20 mouse cellular contexts compared by ENCODE assay signal in the genomic region with DNA sequence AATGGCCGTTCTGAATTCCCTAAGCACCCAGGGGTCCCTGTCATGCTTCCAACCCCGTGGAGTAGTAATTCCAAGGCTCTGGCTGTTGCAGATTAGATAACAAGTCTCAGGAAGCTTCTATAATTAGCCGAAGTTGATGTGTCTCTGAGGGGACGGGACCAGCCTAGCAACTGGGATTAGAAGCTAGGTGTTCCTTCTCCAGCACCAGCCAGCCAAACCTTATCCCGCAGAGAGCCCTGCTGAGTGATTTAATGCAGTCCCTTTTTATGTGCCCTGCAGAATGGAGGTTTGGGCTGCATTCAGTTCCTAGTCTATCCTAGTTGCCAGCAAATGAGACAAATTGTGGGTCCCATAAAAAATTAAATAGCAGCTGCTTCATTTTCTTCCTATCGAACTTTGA. TPM values are rescaled to one million over a fixed set of nuclear protein-coding genes. Genes with fewer than 3 reads are reported as not detected.
DNase-seq lines count a peak whose midpoint lies in the region; ATAC-seq lines count a peak whose summit lies in the region.
"Had no signal": no experiment of that assay in that cellular context is flagged by ENCODE, and none has a peak within 500 bp of the region (broad histone marks: within the 10 kb centered on the region; RNA-seq: fewer than 3 reads in every experiment).

No protein-coding gene starts in this region.

- 18% methylated on average over 6 of the region's 6 CpGs for WGBS in forebrain, embryonic 13.5 days
- WGBS in forebrain, embryonic 12.5 days, result 22% methylated on average over 6 of the region's 6 CpGs
- WGBS in heart, embryonic 16.5 days, result 14% methylated on average over 6 of the region's 6 CpGs
- WGBS in hindbrain, embryonic 13.5 days, result 22% methylated on average over 6 of the region's 6 CpGs
- WGBS in midbrain, embryonic 16.5 days, result 14% methylated on average over 6 of the region's 6 CpGs

- H3K36me3 ChIP-seq in forebrain, embryonic 13.5 days (ENCODE audit: poor library complexity, severe bottlenecking), result no peaks in the 10 kb centered on the region
- H3K36me3 ChIP-seq in forebrain, embryonic 12.5 days (replicated peaks), result no peaks in the 10 kb centered on the region
- no peaks in the 10 kb centered on the region for H3K36me3 ChIP-seq in heart, embryonic 16.5 days (ENCODE audit: control insufficient read depth, insufficient read depth)
- no peaks in the 10 kb centered on the region for H3K36me3 ChIP-seq in hindbrain, embryonic 13.5 days
- H3K36me3 ChIP-seq in midbrain, embryonic 16.5 days (ENCODE audit: control insufficient read depth, insufficient read depth, low read length), result no peaks in the 10 kb centered on the region
- H3K36me3 ChIP-seq: embryonic facial prominence, embryonic 15.5 days; forebrain, embryonic 10.5 days; neural tube, embryonic 12.5 days had no signal

- intact Hi-C loops in left cerebral cortex, postnatal 10 days (cut with DNase I), result no loop called here

- no peak overlapping the region for H3K4me2 ChIP-seq in forebrain, embryonic 13.5 days
- H3K4me2 ChIP-seq in forebrain, embryonic 12.5 days, result no peak overlapping the region
- 0 out of 2 replicates have a peak overlapping the region, but pooled peaks have one; percentile 20 for H3K4me2 ChIP-seq in heart, embryonic 16.5 days (ENCODE audit: low read depth, low read length)
- no peak overlapping the region for H3K4me2 ChIP-seq in hindbrain, embryonic 13.5 days
- no peak overlapping the region for H3K4me2 ChIP-seq in midbrain, embryonic 16.5 days (ENCODE audit: low read length)
- H3K4me2 ChIP-seq: embryonic facial prominence, embryonic 15.5 days; neural tube, embryonic 12.5 days had no signal

- H3K27ac ChIP-seq in forebrain, embryonic 13.5 days, result peak overlapping the region; percentile 36; the same call in 1 of the 2 replicates
- no peak overlapping the region for H3K27ac ChIP-seq in forebrain, embryonic 12.5 days
- H3K27ac ChIP-seq in heart, embryonic 16.5 days (ENCODE audit: low read length), result no peak overlapping the region
- peak overlapping the region; percentile 71 for H3K27ac ChIP-seq in hindbrain, embryonic 13.5 days
- H3K27ac ChIP-seq in midbrain, embryonic 16.5 days (ENCODE audit: low read length), result peak overlapping the region; percentile 19
- H3K27ac ChIP-seq: embryonic facial prominence, embryonic 15.5 days; forebrain, embryonic 10.5 days; neural tube, embryonic 12.5 days; stomach, postnatal 0 days had no signal

- no peak overlapping the region for H3K9ac ChIP-seq in forebrain, embryonic 13.5 days
- no peak overlapping the region for H3K9ac ChIP-seq in forebrain, embryonic 12.5 days
- no peak overlapping the region for H3K9ac ChIP-seq in heart, embryonic 16.5 days (ENCODE audit: low read length)
- no peak overlapping the region for H3K9ac ChIP-seq in hindbrain, embryonic 13.5 days
- H3K9ac ChIP-seq in midbrain, embryonic 16.5 days (ENCODE audit: low read depth, low read length), result no peak overlapping the region
- H3K9ac ChIP-seq: embryonic facial prominence, embryonic 15.5 days; neural tube, embryonic 12.5 days had no signal

- H3K4me1 ChIP-seq in forebrain, embryonic 13.5 days, result peaks cover 17% of the 10 kb centered on the region
- H3K4me1 ChIP-seq in forebrain, embryonic 12.5 days, result peaks cover 19% of the 10 kb centered on the region; the same call in 1 of the 2 replicates
- peaks cover 23% of the 10 kb centered on the region for H3K4me1 ChIP-seq in heart, embryonic 16.5 days (ENCODE audit: control insufficient read depth, insufficient read depth, low read length)
- H3K4me1 ChIP-seq in hindbrain, embryonic 13.5 days (replicated peaks), result peaks cover 50% of the 10 kb centered on the region
- H3K4me1 ChIP-seq in midbrain, embryonic 16.5 days (ENCODE audit: control insufficient read depth, insufficient read depth, low read length), result peaks cover 16% of the 10 kb centered on the region

- no peak for ATAC-seq in forebrain, embryonic 13.5 days
- ATAC-seq in forebrain, embryonic 12.5 days (ENCODE audit: low FRiP score), result no peak
- no peak; the same call in 1 of the 2 replicates for ATAC-seq in heart, embryonic 16.5 days (replicated peaks; ENCODE audit: extremely low read depth, insufficient read depth, low FRiP score)
- no peak for ATAC-seq in hindbrain, embryonic 13.5 days (ENCODE audit: low FRiP score)
- ATAC-seq in midbrain, embryonic 16.5 days, result no peak

- no peak overlapping the region for H3K4me3 ChIP-seq in forebrain, embryonic 13.5 days
- no peak overlapping the region for H3K4me3 ChIP-seq in forebrain, embryonic 12.5 days (replicated peaks)
- H3K4me3 ChIP-seq in heart, embryonic 16.5 days (ENCODE audit: low read length), result no peak overlapping the region
- H3K4me3 ChIP-seq in hindbrain, embryonic 13.5 days, result no peak overlapping the region
- no peak overlapping the region for H3K4me3 ChIP-seq in midbrain, embryonic 16.5 days (ENCODE audit: low read depth, low read length)
- H3K4me3 ChIP-seq: embryonic facial prominence, embryonic 15.5 days; forebrain, embryonic 10.5 days; neural tube, embryonic 12.5 days had no signal

- H3K9me3 ChIP-seq in forebrain, embryonic 13.5 days (replicated peaks), result no peaks in the 10 kb centered on the region
- no peaks in the 10 kb centered on the region for H3K9me3 ChIP-seq in forebrain, embryonic 12.5 days
- no peaks in the 10 kb centered on the region for H3K9me3 ChIP-seq in heart, embryonic 16.5 days (replicated peaks; ENCODE audit: control insufficient read depth, low read length)
- H3K9me3 ChIP-seq in hindbrain, embryonic 13.5 days, result no peaks in the 10 kb centered on the region
- no peaks in the 10 kb centered on the region for H3K9me3 ChIP-seq in midbrain, embryonic 16.5 days (replicated peaks; ENCODE audit: control insufficient read depth, low read length, poor library complexity, severe bottlenecking)
- H3K9me3 ChIP-seq: embryonic facial prominence, embryonic 15.5 days; neural tube, embryonic 12.5 days had no signal

- no peaks in the 10 kb centered on the region for H3K27me3 ChIP-seq in forebrain, embryonic 13.5 days
- H3K27me3 ChIP-seq in forebrain, embryonic 12.5 days, result no peaks in the 10 kb centered on the region
- no peaks in the 10 kb centered on the region for H3K27me3 ChIP-seq in heart, embryonic 16.5 days (ENCODE audit: control insufficient read depth, insufficient read depth, low read length)
- no peaks in the 10 kb centered on the region for H3K27me3 ChIP-seq in hindbrain, embryonic 13.5 days
- H3K27me3 ChIP-seq in midbrain, embryonic 16.5 days (ENCODE audit: control insufficient read depth, insufficient read depth, low read depth, low read length), result no peaks in the 10 kb centered on the region
- H3K27me3 ChIP-seq: embryonic facial prominence, embryonic 15.5 days; neural tube, embryonic 12.5 days had no signal

- no peak for DNase-seq in heart, adult 9 months (ENCODE audit: low spot score in 2 of 2)
- no peak for DNase-seq in lung, postnatal 25 days (ENCODE audit: low spot score)
- DNase-seq in left cerebral cortex, postnatal 10 days (ENCODE audit: extremely low spot score in 1 of 2, low spot score in 2 of 2), result no peak
- DNase-seq: embryo, embryonic 11 days; gastrocnemius, postnatal 36 days; kidney, adult 2 months; kidney, postnatal 36 days; lung, adult 2 months; lung, postnatal 4 days; thymus, postnatal 14 days had no signal

RNA-seq across cellular contexts. Expression of a gene that starts 54.0 kb away (rescaled TPM):
- polyA plus RNA-seq in forebrain, embryonic 13.5 days (2015; fragmentation: Nextera tagmentation; extraction: Ambion mirVana), result 22.1 and 25.5 TPM in 2 replicates
- 19.3 and 21.6 TPM in 2 replicates for polyA plus RNA-seq in forebrain, embryonic 12.5 days (2016; fragmentation: Nextera tagmentation; extraction: Ambion mirVana)
- polyA plus RNA-seq in heart, embryonic 16.5 days (2015; fragmentation: Nextera tagmentation; extraction: Ambion mirVana), result 5.3 and 5.6 TPM in 2 replicates
- polyA plus RNA-seq in hindbrain, embryonic 13.5 days (2015; fragmentation: Nextera tagmentation; extraction: Ambion mirVana), result 57.4 and 59.7 TPM in 2 replicates
- 86.7 and 89.4 TPM in 2 replicates for polyA plus RNA-seq in midbrain, embryonic 16.5 days (2015; fragmentation: Nextera tagmentation; extraction: Ambion mirVana)
- total RNA-seq in left cerebral cortex, postnatal 10 days (2021), result 10 to 100 TPM; 75.2 to 78.9 TPM
- total RNA-seq: MEL had no signal

Comparison
In these comparisons a context has a peak if more than half of its experiments do, and no peak if none do; other contexts are left out.
1. H3K27ac ChIP-seq: peak in forebrain, embryonic 13.5 days (single experiment), hindbrain, embryonic 13.5 days (single experiment) and midbrain, embryonic 16.5 days (single experiment); none in forebrain, embryonic 12.5 days (single experiment) and heart, embryonic 16.5 days (single experiment).